Mouse (Mus musculus) kidney, embryonic 15.5 days (tissue): ENCODE measurements at regions not wholly inside any gene's neighbourhood (a gene's known extent, or its start where the extent isn't known, plus 50 kb on each side); places are given as distances from the start of the nearest gene placed in this dataset. TPM values are rescaled to one million over a fixed set of nuclear protein-coding genes. Genes with fewer than 3 reads are reported as not detected.

Source experiments
- ATAC-seq: fragments of 200-750 bp; cut with Nextera tagmentation; replicated peaks from 2 replicates; pipeline ENCODE4 v1.8.0; 2017; ENCODE audit warnings: moderate TSS enrichment; ENCODE audit not compliant: low FRiP score
- H3K27ac ChIP-seq: fragments of 300-500 bp; sonication (generic); 2 replicates; pipeline ENCODE4 v1.5.1; 2015; ENCODE audit warnings: mild to moderate bottlenecking, inconsistent platforms
- H3K27me3 ChIP-seq: fragments of 300-500 bp; sonication (generic); 2 replicates; pipeline ENCODE4 v1.6.1; 2015; ENCODE audit warnings: inconsistent platforms
- H3K36me3 ChIP-seq: fragments of 300-500 bp; sonication (generic); 2 replicates; pipeline ENCODE4 v1.6.1; 2015; ENCODE audit warnings: inconsistent platforms
- H3K4me1 ChIP-seq: fragments of 300-500 bp; sonication (generic); 2 replicates; pipeline ENCODE4 v1.6.1; 2015; ENCODE audit warnings: inconsistent platforms
- H3K4me2 ChIP-seq: fragments of 300-500 bp; sonication (generic); 2 replicates; pipeline ENCODE4 v1.6.1; 2015; ENCODE audit warnings: moderate library complexity, mild to moderate bottlenecking, inconsistent platforms
- H3K4me3 ChIP-seq: fragments of 300-500 bp; sonication (generic); replicated peaks from 2 replicates; pipeline ENCODE4 v1.5.1; 2015; ENCODE audit warnings: mild to moderate bottlenecking, inconsistent platforms
- H3K9ac ChIP-seq: fragments of 300-500 bp; sonication (generic); 2 replicates; pipeline ENCODE4 v1.6.1; 2015; ENCODE audit warnings: mild to moderate bottlenecking, inconsistent platforms
- H3K9me3 ChIP-seq: fragments of 300-500 bp; sonication (generic); replicated peaks from 2 replicates; pipeline ENCODE4 v1.6.1; 2016; ENCODE audit warnings: inconsistent platforms
- WGBS: fragments of 180-500 bp; shearing (Covaris S2); methylation state at CpG from one replicate; pipeline ENCODE4 v1.1.7; 2015; ENCODE audit warnings: mixed read lengths; 5-methylcytosine and 5-hydroxymethylcytosine counted together
- microRNA-seq: library from miRNA; unstranded; fragments of <30 nt; microRNA quantifications from one replicate; pipeline ENCODE4, GENCODE M21; 2016

GRCm38 (mm10) chr13:7063717-7064116 is 415.1 kb upstream of the Pfkp start:
- H3K4me2 ChIP-seq: no peak overlapping the region
- ATAC-seq: no peak
- H3K27me3 ChIP-seq: no peaks in the 10 kb centered on the region
- no peak overlapping the region for H3K27ac ChIP-seq
- H3K9me3 ChIP-seq: no peaks in the 10 kb centered on the region
- H3K4me3 ChIP-seq: no peak overlapping the region
- no peaks in the 10 kb centered on the region for H3K36me3 ChIP-seq
- H3K4me1 ChIP-seq: no peaks in the 10 kb centered on the region
- no peak overlapping the region for H3K9ac ChIP-seq
- WGBS: 84% methylated on average over 3 of the region's 3 CpGs

- no peaks in the 10 kb centered on the region for H3K36me3 ChIP-seq
- ATAC-seq: peak; percentile 91; the same call in 1 of the 2 replicates
- H3K4me2 ChIP-seq: no peak overlapping the region
- peaks cover 2% of the 10 kb centered on the region; the same call in 1 of the 2 replicates for H3K4me1 ChIP-seq
- WGBS: 36% methylated on average over 8 of the region's 8 CpGs
- H3K9ac ChIP-seq: no peak overlapping the region
- no peaks in the 10 kb centered on the region for H3K9me3 ChIP-seq
- no peaks in the 10 kb centered on the region for H3K27me3 ChIP-seq
- H3K4me3 ChIP-seq: no peak overlapping the region
- no peak overlapping the region for H3K27ac ChIP-seq
These were observed 409.0 kb upstream of the Pfkp start for GRCm38 (mm10) chr13:7057545-7057944.

Small RNA genes lying in the stretch of these regions (microRNA-seq; reads per million reads assigned to microRNA genes)
- not detected for gene Gm22689
